Mouse (Mus musculus) limb, embryonic 11.5 days (tissue): ENCODE measurements around the gene Rin3. TPM values are rescaled to one million over a fixed set of nuclear protein-coding genes. Genes with fewer than 3 reads are reported as not detected.

Experiments
- ATAC-seq: fragments of 200-750 bp; cut with Nextera tagmentation; 2 replicates; pipeline ENCODE4 v1.8.0; 2017; ENCODE audit warnings: low read depth; ENCODE audit not compliant: insufficient number of reproducible peaks, low FRiP score, low TSS enrichment
- DNase-seq: peaks from one replicate; pipeline ENCODE4 v3.0.0-alpha.2; 2015; ENCODE audit warnings: low spot score
- H3K27ac ChIP-seq: fragments of 300-500 bp; sonication (generic); replicated peaks from 2 replicates; pipeline ENCODE4 v1.5.1; 2014; ENCODE audit warnings: low read depth, mild to moderate bottlenecking, low read length
- H3K27me3 ChIP-seq: fragments of 300-500 bp; sonication (generic); 2 replicates; pipeline ENCODE4 v1.6.1; 2014; ENCODE audit warnings: mild to moderate bottlenecking, low read length, mixed read lengths; ENCODE audit not compliant: control insufficient read depth, insufficient read depth
- H3K36me3 ChIP-seq: fragments of 300-500 bp; sonication (generic); 2 replicates; pipeline ENCODE4 v1.6.1; 2014; ENCODE audit warnings: mild to moderate bottlenecking, low read length, moderate library complexity, mixed read lengths; ENCODE audit not compliant: control insufficient read depth, insufficient read depth
- H3K4me1 ChIP-seq: fragments of 300-500 bp; sonication (generic); 2 replicates; pipeline ENCODE4 v1.6.1; 2014; ENCODE audit warnings: low read length, mixed read lengths; ENCODE audit not compliant: control insufficient read depth, insufficient read depth
- H3K4me2 ChIP-seq: fragments of 300-500 bp; sonication (generic); 2 replicates; pipeline ENCODE4 v1.6.1; 2014; ENCODE audit warnings: low read depth, mild to moderate bottlenecking, moderate library complexity; ENCODE audit not compliant: severe bottlenecking
- H3K4me3 ChIP-seq: fragments of 300-500 bp; sonication (generic); 2 replicates; pipeline ENCODE4 v1.5.1; 2014; ENCODE audit warnings: low read depth, low read length
- H3K9ac ChIP-seq: fragments of 300-500 bp; sonication (generic); 2 replicates; pipeline ENCODE4 v1.6.1; 2014; ENCODE audit warnings: mild to moderate bottlenecking, low read length
- H3K9me3 ChIP-seq: fragments of 300-500 bp; sonication (generic); 2 replicates; pipeline ENCODE4 v1.6.1; 2016; ENCODE audit warnings: low read length; ENCODE audit not compliant: control insufficient read depth
- WGBS: fragments of 180-500 bp; shearing (Covaris S2); extraction: QIAGEN DNeasy Blood & Tissue Kit; methylation state at CpG from one replicate; pipeline ENCODE4 v1.1.7; 2014; 5-methylcytosine and 5-hydroxymethylcytosine counted together
- polyA plus RNA-seq: library from polyadenylated mRNA; unstranded; fragments of >200 nt; fragmentation: Nextera tagmentation; extraction: Ambion mirVana; gene quantifications from 2 replicates; pipeline ENCODE4 v1.2.1, GENCODE M21; 2014

Rin3 gene
- polyA plus RNA-seq, 1 experiment from 2014 or later = 4.2 TPM

GRCm38 (mm10) chr12:102309800-102310195, 26.9 kb downstream of the Rin3 start:
- no peaks in the 10 kb centered on the region for H3K27me3 ChIP-seq
- H3K4me2 ChIP-seq = no peak overlapping the region
- H3K4me1 ChIP-seq = no peaks in the 10 kb centered on the region
- H3K4me3 ChIP-seq = no peak overlapping the region
- H3K36me3 ChIP-seq = no peaks in the 10 kb centered on the region
- DNase-seq = no peak
- H3K27ac ChIP-seq = no peak overlapping the region
- 88% methylated on average over 8 of the region's 8 CpGs for WGBS
- no peaks in the 10 kb centered on the region for H3K9me3 ChIP-seq
- ATAC-seq = no peak
- H3K9ac ChIP-seq = no peak overlapping the region

GRCm38 (mm10) chr12:102310261-102310660, 27.4 kb downstream of the Rin3 start:
- Histone ChIP-seq H3K4me2 (no peak overlapping the region), H3K27ac (no peak overlapping the region), H3K4me3 (no peak overlapping the region), H3K36me3 (no peaks in the 10 kb centered on the region), H3K4me1 (no peaks in the 10 kb centered on the region), H3K9me3 (no peaks in the 10 kb centered on the region), H3K27me3 (no peaks in the 10 kb centered on the region), H3K9ac (no peak overlapping the region)
- no peak for ATAC-seq
- no peak for DNase-seq
- WGBS = 89% methylated on average over 3 of the region's 3 CpGs

GRCm38 (mm10) chr12:102311454-102311853, 28.6 kb downstream of the Rin3 start:
- DNase-seq = no peak
- H3K4me3 ChIP-seq = no peak overlapping the region
- no peak overlapping the region for H3K9ac ChIP-seq
- no peaks in the 10 kb centered on the region for H3K36me3 ChIP-seq
- H3K4me1 ChIP-seq = no peaks in the 10 kb centered on the region
- no peaks in the 10 kb centered on the region for H3K27me3 ChIP-seq
- 91% methylated on average over 5 of the region's 5 CpGs for WGBS
- H3K27ac ChIP-seq = no peak overlapping the region
- no peak for ATAC-seq
- H3K4me2 ChIP-seq = no peak overlapping the region
- H3K9me3 ChIP-seq = no peaks in the 10 kb centered on the region

GRCm38 (mm10) chr12:102319150-102319549, 36.3 kb downstream of the Rin3 start:
- WGBS = 69% methylated on average over 2 of the region's 2 CpGs

GRCm38 (mm10) chr12:102319899-102320298, 37.1 kb downstream of the Rin3 start:
- no peak overlapping the region for H3K4me3 ChIP-seq
- DNase-seq (no peak), ATAC-seq (no peak)
- no peaks in the 10 kb centered on the region for H3K27me3 ChIP-seq
- H3K4me2 ChIP-seq = no peak overlapping the region
- no peaks in the 10 kb centered on the region for H3K36me3 ChIP-seq
- WGBS = 59% methylated on average over 2 of the region's 2 CpGs
- H3K27ac ChIP-seq = no peak overlapping the region
- no peaks in the 10 kb centered on the region for H3K9me3 ChIP-seq
- no peaks in the 10 kb centered on the region for H3K4me1 ChIP-seq
- no peak overlapping the region for H3K9ac ChIP-seq

More at GRCm38 (mm10) chr12:102319150-102319549, 36.3 kb downstream of the Rin3 start:
- ATAC-seq = no peak
- Histone ChIP-seq H3K4me1 (no peaks in the 10 kb centered on the region), H3K27me3 (no peaks in the 10 kb centered on the region), H3K36me3 (no peaks in the 10 kb centered on the region), H3K4me3 (no peak overlapping the region), H3K9ac (no peak overlapping the region), H3K27ac (no peak overlapping the region; the same call in 1 of the 2 replicates), H3K4me2 (no peak overlapping the region), H3K9me3 (no peaks in the 10 kb centered on the region)
- DNase-seq = no peak

- H3K27ac ChIP-seq = no peak overlapping the region
Observed at GRCm38 (mm10) chr12:102320322-102320721, 37.5 kb downstream of the Rin3 start.

GRCm38 (mm10) chr12:102321064-102321728, 38.3 kb downstream of the Rin3 start:
- H3K27me3 ChIP-seq = no peaks in the 10 kb centered on the region
- no peak overlapping the region for H3K9ac ChIP-seq
- no peaks in the 10 kb centered on the region for H3K9me3 ChIP-seq
- WGBS = 83% methylated on average over 4 of the region's 4 CpGs
- no peaks in the 10 kb centered on the region for H3K4me1 ChIP-seq
- ATAC-seq (no peak), DNase-seq (no peak)
- no peak overlapping the region for H3K27ac ChIP-seq
- no peak overlapping the region for H3K4me2 ChIP-seq
- H3K36me3 ChIP-seq = no peaks in the 10 kb centered on the region
- no peak overlapping the region for H3K4me3 ChIP-seq

More at GRCm38 (mm10) chr12:102320322-102320721, 37.5 kb downstream of the Rin3 start:
- Histone ChIP-seq H3K27me3 (no peaks in the 10 kb centered on the region), H3K4me1 (no peaks in the 10 kb centered on the region), H3K36me3 (no peaks in the 10 kb centered on the region), H3K4me3 (no peak overlapping the region), H3K4me2 (no peak overlapping the region), H3K9me3 (no peaks in the 10 kb centered on the region), H3K9ac (no peak overlapping the region)
- ATAC-seq (no peak), DNase-seq (no peak)
- WGBS = 63% methylated on average over 2 of the region's 2 CpGs

DNA sequence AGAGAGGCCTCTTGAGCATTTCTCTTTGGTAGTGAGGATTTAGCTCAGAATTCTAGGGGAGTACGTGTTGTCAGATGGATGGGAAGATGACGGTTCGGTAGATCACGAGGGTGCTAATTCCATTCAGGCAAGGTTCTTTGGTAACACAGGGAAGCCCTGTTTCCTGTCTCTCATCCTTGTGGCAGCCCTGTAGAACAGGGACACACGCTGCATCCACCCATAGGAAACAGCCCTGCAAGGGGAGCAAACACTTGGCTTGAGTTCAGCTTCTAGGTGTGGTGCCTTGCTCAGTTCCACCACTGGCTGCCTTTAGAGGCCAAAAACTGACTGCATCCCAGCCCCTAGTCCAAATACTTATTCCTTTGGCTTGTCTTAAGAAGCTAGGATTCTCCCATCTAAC, 39.0 kb downstream of the Rin3 start:
- 87% methylated on average over 5 of the region's 5 CpGs for WGBS
- Histone ChIP-seq H3K4me1 (no peaks in the 10 kb centered on the region), H3K36me3 (no peaks in the 10 kb centered on the region), H3K27me3 (no peaks in the 10 kb centered on the region), H3K4me3 (no peak overlapping the region), H3K27ac (no peak overlapping the region), H3K9me3 (no peaks in the 10 kb centered on the region), H3K4me2 (no peak overlapping the region), H3K9ac (no peak overlapping the region)
- DNase-seq (no peak), ATAC-seq (no peak)

DNA sequence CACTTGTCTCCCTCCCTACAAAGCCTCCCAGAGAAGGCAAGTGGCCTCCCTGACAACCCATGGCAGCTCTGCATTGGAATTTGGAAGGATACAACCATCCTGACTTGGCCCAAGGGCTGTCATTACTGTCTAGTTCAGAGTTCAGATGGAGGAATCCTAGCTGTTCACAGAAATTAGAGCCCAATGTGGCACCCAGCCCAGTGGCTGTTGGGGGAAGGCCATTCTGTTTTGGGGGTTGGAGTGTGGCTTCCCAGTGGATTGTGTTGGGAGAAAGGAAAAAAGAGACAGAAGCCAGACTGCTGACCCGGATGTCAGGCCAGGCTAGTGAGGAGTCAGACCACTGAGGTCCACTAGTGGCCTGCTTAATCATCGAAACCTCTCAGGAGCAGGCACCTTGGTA, 40.5 kb downstream of the Rin3 start:
- DNase-seq (no peak), ATAC-seq (no peak)
- H3K4me2 ChIP-seq = no peak overlapping the region
- no peaks in the 10 kb centered on the region for H3K9me3 ChIP-seq
- no peaks in the 10 kb centered on the region for H3K27me3 ChIP-seq
- H3K36me3 ChIP-seq = no peaks in the 10 kb centered on the region
- no peak overlapping the region for H3K27ac ChIP-seq
- WGBS = 84% methylated on average over 2 of the region's 2 CpGs
- H3K4me1 ChIP-seq = no peaks in the 10 kb centered on the region
- H3K4me3 ChIP-seq = no peak overlapping the region
- no peak overlapping the region for H3K9ac ChIP-seq
